Mouse (Mus musculus): ENCODE measurements around the gene Kazn.

The Kazn gene

DNA sequence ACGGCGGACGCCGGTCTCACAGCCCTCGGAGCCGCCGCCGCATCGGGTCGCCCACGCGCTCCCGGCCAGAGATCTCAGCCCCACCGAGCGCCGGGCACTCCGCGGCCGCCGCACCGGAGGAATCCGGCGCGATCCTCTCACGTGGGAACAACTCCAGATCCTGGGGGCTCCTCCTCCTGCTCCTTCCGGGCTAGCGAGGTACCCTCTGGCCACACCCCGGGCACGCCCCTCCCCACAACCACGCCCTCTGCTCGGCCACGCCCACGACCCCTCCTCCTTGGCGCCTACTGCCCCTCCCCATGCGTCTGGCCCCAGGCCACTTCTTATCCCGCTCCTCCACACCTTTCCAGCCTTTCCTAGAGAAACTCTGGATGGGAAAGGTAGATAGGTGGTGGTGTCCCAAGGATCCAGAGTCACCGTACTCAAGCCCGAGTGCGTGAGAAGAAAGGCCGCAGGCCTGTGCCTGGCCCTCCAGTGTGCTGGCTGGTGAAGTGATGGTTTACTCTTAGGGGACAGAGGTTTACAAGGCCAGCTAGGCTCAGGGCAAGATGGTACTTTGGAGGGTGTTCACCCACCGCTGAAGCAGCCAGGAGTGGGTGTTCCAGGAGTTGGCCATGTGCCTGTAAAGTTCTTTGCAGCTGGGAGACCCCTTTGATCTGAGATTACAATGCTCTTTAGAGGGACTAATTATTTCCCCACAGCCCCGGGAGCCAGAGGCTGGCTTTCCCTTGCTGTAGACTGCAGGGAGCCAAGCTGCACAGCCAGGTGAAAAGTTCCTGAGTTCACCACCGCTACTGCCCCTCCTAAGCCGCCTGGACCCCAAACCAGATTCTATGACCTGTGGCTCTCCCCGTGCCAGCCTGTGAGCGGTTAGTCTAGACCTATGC lies at the start of gene Kazn:
Gene Kazn, minus strand, starts transcription at position 162 of the 887 bp plus-strand sequence.
- peak; percentile 26 for DNase-seq (ENCODE audit: low read depth, low spot score)

GRCm38 (mm10) chr4:142285471-142285870 lies 46.3 kb upstream of the Kazn start:
- no peak for DNase-seq (ENCODE audit: low read depth, low spot score)

- no peak for DNase-seq (ENCODE audit: low read depth, low spot score)
These were observed 44.7 kb upstream of the Kazn start for GRCm38 (mm10) chr4:142283867-142284266.

GRCm38 (mm10) chr4:142278197-142278575 lies 39.0 kb upstream of the Kazn start:
- no peak for DNase-seq (ENCODE audit: low read depth, low spot score)

GRCm38 (mm10) chr4:142277481-142278196 lies 38.4 kb upstream of the Kazn start:
- no peak for DNase-seq (ENCODE audit: low read depth, low spot score)

- no peak for DNase-seq (ENCODE audit: low read depth, low spot score)
These were observed 36.0 kb upstream of the Kazn start for GRCm38 (mm10) chr4:142275242-142275641.

DNA sequence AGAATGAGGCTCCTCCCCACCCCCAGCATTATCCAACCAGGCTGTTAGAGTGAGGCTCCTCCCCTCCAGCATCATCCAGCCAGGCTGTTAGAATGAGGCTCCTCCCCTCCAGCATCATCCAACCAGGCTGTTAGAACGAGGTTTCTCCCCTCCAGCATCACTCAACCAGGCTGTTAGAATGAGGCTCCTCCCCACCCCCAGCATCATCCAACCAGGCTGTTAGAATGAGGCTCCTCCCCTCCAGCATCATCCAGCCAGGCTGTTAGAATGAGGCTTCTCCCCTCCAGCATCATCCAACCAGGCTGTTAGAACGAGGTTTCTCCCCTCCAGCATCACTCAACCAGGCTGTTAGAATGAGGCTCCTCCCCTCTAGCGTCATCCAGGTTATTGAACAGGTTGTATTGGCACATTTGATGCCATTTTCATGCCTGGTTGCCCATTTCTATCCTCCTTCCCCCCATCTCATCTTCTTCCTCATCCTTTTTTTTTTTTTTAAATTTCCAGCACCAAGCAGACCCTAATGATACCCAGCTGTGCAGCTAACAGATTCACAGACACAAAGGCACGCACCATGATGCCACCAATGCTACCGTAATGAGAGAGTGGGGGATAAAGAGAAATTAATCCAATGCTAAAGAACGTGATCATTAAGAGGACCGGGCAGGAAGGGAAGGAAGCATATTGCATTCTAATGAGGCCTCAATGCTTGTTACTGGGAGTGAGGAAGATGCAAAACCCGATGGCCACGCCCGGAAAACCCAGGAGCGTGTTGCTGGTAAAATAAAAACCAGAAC lies 35.4 kb upstream of the Kazn start:
- DNase-seq (ENCODE audit: low read depth, low spot score): no peak

DNA sequence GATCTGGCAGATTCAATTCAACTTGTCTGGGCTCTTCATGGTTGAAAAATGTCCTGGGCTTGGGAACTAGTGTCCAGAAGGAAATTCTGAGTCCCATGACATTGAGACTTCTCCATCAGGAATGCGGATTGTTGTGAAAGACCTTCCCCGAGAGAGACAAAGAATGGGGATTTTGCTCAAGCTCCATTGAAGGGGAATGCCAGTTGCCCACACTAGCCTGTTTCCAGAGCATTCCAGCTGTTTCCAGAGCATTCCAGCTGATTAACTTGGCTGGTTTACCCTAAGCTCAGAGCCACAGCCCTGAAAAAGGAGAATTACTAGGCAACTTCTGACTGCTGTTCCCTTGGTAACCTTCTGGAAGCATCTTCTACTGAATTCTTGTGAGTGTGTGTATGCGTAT lies 32.3 kb upstream of the Kazn start:
- no peak for DNase-seq (ENCODE audit: low read depth, low spot score)

- no peak for DNase-seq (ENCODE audit: low read depth, low spot score)
These were observed 28.6 kb upstream of the Kazn start for GRCm38 (mm10) chr4:142267832-142268231.

GRCm38 (mm10) chr4:142267348-142267819 lies 28.2 kb upstream of the Kazn start:
- no peak for DNase-seq (ENCODE audit: low read depth, low spot score)

- no peak for DNase-seq (ENCODE audit: low read depth, low spot score)
These were observed 25.1 kb upstream of the Kazn start for GRCm38 (mm10) chr4:142264335-142264734.

DNA sequence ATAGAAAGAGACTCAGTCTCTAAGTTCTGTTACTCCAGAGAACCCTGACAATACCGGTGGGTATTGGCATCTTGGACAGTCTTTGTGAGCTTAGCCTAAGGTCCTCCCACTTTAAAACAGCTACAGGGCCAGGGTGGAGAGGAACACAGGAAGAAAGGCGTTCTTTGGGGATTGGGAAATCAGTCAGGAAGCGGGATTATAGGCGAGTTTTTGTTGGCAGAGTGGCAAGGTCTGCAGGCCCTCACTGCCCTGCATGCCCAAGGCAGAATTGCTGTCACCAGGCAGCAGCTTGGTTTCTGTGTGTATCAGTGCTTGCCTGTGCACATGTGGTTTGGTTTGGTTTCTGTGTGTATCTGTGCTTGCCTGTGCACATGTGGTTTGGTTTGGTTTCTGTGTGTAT lies 22.5 kb upstream of the Kazn start:
- no peak for DNase-seq (ENCODE audit: low read depth, low spot score)

DNA sequence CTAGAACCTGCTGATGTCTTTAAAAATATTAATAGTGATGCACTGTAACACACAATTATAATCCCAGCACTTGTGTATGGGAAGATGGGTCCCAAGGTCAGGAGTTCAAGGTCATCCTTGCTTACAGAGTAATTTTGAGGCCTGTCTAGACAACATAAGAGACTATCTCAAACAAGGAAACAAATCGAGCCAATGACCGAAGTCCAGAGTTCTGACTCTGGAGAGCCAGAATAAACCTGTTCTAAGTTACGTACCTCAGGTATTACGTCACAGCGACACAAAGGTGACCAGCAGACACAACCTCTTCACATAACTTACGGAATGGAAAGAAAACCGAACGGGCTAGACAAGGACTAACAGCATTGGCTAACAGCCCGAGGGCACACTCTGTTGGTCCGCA lies 19.5 kb upstream of the Kazn start:
- no peak for DNase-seq (ENCODE audit: low read depth, low spot score)

GRCm38 (mm10) chr4:142254088-142254487 lies 14.9 kb upstream of the Kazn start:
- no peak for DNase-seq (ENCODE audit: low read depth, low spot score)

- no peak for DNase-seq (ENCODE audit: low read depth, low spot score)
These were observed 12.5 kb upstream of the Kazn start for GRCm38 (mm10) chr4:142251471-142252354.

GRCm38 (mm10) chr4:142250054-142250453 lies 10.9 kb upstream of the Kazn start:
- no peak for DNase-seq (ENCODE audit: low read depth, low spot score)

- DNase-seq (ENCODE audit: low read depth, low spot score): no peak
These were observed 10.2 kb upstream of the Kazn start for GRCm38 (mm10) chr4:142249401-142249800.

DNA sequence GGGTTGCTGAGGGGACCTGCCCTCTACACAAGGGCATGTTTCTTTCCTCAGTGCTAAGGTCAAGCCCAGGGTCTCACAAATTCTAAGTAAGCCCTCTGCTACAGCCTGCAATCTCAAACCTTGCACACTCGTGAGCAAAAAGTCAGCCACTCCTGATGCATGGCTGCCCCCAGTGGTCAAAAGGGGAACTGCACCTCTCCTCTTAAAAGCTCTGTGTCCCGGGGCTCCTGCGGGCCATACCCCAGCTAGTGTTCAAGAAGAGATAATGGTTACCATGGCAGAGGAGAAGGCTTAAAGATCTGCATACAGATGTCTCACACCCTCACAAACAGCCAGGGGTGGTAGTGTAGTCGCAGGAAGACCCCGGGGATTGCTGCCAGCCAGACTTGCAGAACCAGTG lies 9.2 kb upstream of the Kazn start:
- peak; percentile 18 for DNase-seq (ENCODE audit: low read depth, low spot score)

DNA sequence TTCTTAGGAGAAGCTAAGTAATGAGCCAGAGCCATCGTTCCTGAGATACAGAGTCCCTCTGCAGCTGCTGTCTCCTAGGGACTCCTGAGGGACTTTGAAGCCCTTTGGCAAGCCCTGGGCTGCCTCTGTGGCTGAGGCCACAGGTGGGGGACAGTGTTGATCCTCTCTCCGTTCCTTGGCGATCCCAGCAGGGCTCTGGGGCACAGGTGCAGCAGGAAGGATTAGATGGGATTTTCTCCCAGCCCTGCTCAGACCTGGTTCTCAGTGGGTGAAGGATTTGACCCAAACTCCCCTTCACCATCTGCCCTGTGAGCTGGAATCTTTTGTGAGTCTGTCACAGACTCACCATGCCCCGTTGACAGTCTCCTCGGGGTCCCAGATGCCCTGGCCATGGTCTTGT lies 7.5 kb upstream of the Kazn start:
- DNase-seq (ENCODE audit: low read depth, low spot score): no peak

DNA sequence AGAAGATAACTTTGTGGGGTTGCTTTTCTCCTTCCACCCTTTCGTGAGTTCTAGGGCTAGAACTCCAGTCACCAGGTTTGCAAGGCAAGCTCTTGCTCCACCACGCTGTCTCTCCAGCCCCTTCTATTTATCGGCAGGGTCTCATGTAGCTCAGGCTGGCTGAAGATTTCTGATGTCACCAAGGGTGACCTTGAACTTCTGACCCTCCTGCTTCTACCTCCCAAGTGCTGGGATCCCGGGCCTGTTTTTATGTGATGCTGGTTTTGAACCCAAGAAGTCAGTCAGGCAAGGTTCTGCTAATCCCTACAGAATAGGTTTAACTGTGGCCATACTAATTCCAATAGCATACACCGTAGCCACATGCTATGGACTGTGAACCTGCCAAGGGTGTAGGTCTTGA lies 5.4 kb upstream of the Kazn start:
- no peak for DNase-seq (ENCODE audit: low read depth, low spot score)
